Mouse (Mus musculus) adrenal gland, adult 8-10 months (tissue): Measurements from ENCODE around the gene Hdac9. TPM values are rescaled to one million over a fixed set of nuclear protein-coding genes. Genes with fewer than 3 reads are reported as not detected.
"Not testable (repeated sequence)": the region's sequence is repeated elsewhere in the genome, so short reads cannot be mapped to it uniquely, and the experiment has no call there.

Source experiments
- DNase-seq: peaks from one replicate; pipeline ENCODE4 v3.0.0; 2022
- total RNA-seq, 4 experiments: library from RNA; stranded (reverse); gene quantifications; 2 replicates each; pipeline ENCODE4 v1.2.4; 2022

Hdac9 gene
- total RNA-seq, 4 experiments from 2014 or later, result 0.96 to 2.8 (median 1.9) TPM

DNA sequence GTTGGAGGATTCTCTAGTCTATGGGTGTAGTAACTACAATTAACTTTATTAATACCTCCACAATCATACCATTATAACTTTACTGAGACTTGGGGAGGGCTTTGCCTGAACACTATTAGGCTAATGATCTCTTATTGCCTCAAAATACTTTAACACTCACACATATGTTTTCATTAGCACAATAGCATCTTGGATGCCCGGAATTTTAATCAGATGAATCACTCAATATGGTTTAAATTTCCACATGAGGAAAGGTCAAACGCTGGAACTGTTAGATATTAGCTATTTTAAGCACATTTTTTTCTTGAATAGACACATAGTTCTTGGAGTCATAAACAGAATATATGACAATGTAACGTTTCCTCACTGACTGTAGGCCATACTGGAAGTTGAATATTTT, 429.9 kb downstream of the Hdac9 start:
- no peak for DNase-seq

DNA sequence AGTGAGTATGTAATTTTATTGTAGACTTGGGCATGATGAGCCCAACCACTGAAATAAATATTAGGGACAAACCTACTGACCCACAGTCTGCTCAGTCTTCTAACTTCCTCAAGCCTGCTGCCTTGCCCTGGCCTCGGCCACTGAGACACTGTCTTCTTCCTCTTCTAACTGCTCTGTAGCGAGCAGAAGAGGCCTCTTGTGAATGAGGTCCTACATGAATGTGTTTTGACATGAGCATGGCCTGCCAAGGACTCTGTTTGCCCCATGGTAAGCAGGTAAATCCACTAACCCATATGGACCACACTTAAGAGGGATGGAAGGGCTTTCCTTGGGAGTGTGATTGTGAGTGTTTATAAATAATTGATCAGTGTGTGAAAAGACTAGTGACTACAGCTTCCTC, 430.9 kb downstream of the Hdac9 start:
- DNase-seq, result no peak

DNA sequence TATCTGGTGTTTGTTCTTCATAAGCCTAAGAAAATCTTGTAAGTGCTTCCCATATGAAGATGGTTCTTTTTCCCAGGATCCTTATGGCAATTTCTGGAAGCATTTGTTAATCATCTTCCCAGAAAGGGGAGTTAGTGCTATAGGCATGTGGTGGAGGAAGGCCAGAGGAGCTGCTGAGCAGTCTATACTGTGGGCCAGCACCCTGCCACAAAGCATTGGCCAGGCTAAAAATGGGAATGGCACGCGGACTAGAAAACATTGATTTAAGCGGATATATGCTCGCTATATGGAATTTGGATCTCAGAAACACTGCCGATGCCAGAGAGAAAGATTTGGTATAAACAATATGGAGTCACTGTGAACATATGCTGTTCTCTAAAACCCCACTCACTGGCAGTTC, 435.2 kb downstream of the Hdac9 start:
- no peak for DNase-seq

DNA sequence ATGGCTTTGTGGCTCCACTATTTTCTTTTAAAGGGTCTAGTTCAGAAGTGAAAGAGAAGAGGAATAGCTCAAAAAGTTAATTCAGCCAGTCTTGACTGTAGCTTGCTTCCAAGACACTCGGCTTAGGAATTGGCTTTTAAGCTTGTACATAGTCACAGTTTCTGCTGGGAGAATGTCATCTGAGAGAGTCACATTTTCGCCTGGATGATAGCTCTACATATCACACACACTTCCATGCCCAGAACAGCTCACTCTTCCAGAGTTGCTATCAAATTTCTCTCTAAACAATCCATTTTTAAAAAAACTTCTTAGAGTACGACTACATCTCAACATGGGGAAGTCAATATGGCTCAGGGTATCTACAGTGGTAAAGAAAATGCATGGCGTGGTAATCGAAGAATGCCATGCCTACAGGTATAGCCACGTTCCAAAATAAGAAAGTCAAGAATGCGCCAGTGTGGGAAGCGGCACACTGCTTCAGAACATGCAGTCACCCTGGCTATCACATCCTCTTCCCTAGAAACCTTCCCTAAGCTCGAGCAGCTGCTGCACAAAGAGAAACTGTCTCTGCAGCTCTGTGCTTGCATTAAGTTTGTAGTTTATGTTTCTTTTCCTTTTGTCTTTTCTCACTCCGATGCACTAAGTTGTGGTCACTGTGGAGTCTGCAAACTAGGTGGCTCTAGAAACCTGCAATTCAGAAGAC, 443.8 kb downstream of the Hdac9 start:
- DNase-seq, result no peak

DNA sequence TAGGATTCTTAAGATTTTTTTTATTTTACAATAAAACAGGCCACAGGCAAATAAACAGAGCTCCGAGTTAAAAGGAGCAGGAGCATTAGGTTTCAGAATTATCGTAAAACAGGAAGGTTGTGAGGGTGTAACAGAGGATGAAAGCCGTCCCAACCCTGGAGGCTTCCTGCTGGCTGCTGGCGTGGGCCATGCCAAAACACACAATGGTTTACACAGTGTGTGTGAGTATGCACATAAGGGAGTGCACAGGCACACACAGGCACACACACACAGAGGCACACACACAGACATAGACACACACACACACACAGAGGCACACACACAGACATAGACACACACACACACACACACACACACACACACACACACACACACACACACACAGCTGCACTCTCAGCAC, 444.4 kb downstream of the Hdac9 start:
- no peak for DNase-seq

DNA sequence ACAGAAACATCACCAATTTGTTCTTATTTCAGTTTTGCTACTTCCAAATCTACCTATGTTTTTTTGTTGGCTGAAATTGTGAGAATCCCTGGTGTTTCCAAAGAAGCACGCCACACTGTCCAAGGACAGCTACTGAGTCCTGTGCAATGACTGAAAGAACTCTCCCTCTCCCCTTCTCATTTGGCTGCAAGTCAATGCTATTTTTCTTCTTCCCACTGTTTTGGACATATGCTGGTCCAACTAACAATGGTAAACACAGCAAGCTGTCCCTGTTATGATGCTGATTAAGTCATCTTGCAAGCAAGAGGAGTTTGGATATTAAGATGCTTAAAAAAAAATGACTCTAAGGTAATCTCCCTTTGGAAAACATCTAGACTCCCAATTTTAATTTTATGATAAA, 455.2 kb downstream of the Hdac9 start:
- no peak for DNase-seq

DNA sequence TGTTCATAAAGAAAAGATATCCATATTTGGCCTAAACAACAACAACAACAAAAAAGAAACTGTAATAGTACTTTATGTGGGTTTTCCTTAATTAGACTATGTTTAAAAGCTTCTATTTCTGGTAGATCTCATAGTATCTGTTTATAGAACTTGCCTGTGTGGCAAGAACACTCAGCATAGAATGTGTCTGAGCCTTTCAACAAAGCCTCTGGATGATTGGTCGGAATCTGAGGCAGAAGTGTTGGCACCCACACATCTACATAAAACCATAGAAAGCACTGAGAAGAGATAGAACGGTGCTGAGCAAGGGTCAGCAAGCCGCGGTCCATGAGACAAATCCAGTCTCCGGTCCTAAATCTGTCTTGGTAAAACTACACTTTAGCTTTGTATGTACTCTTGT, 464.3 kb downstream of the Hdac9 start:
- no peak for DNase-seq

DNA sequence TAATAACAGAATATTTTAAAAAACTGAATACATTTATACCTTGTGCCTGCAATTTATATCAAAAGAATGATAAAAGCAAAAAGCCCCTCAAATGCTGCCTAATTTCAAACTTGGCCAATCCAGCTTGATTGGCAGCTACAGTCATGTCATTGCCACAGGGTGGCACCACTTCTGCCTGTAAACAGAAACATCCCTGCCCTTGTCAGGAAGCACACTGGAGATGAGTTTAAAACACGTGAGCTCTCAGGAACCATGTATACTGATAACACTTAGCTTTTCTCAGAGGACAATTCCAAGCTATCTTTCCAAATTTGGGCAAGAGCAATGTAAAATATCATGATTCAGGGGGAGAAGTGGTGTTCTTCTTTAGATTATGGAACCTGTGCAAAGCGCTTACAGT, 465.7 kb downstream of the Hdac9 start:
- DNase-seq, result no peak

DNA sequence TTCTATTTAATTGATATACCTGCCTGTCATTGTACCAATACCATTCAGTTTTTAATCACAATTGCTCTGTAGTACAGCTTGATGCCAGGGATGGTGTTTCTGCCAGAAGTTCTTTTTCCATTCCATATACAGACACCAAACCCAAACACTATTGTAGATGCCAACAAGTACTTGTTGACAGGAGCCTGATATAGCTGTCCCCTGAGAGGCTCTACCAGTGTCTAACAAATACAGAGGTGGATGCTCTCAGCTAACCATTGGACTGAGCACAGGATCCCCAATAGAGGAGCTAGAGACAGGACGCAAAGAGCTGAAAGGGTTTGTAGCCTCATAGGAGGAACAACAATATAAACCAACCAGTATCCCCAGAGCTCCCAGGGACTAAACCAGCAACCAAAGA, 472.2 kb downstream of the Hdac9 start:
- DNase-seq, result not testable (repeated sequence)

DNA sequence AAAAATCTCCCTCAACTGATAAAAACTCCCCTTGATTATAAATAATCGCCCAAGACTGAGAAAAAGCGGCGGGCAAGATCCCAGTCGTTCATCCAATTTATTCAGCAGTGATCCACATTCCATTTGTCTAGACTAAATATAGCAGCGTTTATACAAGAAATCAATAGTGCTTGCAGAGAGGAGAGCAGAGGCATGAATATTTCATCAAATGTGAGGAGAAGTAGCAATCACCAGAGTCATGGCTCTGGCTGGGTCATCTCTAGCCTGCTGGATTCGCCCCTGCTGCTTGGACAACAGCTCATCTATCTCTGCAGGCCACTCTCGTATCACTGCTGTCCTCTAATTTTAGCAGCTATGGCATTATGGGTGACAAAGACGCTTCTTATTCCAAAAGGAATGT, 476.0 kb downstream of the Hdac9 start:
- no peak for DNase-seq

DNA sequence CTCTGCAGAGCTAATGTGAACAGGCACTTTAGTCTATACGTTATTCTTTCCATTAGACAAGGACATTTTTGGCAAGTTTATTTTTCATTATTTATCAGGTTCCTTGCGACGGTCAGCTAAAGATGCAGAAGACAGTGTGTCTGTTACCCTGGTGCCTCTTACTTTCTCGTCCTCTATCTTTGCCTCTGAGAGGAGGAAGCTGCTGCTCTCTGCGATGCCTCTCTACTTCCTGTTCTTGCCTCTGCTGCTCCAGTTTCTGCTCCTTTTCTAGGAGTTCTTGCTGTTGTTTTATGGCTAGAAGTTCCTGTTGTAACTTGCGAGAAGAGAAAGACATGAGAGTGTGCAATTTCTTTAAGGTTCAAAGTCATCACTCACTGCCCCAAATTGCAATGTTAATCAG, 484.0 kb downstream of the Hdac9 start:
- no peak for DNase-seq

DNA sequence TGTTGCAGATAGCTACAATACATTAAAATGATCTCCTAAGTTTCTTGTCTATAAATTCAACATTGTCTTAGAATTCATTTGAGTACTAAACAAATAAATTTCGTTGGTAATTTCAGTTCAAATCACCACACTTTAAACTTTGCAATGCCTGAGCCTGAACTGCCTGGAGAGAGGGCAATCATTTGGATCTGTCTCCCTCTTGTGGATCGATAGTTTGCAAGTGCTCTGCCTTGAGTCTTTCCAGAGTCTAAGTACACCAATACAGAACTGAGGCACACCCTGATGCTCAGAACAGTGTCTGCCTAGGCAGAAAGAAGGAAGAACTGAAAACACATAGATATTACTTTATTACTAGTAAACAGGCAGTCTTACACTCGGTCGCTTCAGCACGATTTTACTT, 484.4 kb downstream of the Hdac9 start:
- no peak for DNase-seq

DNA sequence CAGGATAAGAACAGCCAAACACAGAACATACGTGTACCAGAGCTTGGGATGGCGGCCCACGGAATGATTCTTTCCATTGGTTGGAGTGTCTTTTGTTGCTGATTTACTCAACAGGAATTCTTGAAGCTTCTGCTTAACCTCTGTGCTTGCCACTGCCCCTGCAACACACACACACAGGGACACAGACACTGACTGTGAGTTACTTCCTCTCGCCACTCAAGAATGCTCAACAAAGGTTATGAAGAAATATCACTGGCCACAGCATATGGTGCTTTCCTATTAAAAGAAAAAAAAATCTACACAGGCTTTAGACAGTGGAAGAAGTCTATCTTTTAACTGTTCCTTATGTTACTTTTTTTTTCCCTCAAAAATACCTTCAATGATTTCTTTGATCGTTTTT, 485.1 kb downstream of the Hdac9 start:
- DNase-seq, result no peak

DNA sequence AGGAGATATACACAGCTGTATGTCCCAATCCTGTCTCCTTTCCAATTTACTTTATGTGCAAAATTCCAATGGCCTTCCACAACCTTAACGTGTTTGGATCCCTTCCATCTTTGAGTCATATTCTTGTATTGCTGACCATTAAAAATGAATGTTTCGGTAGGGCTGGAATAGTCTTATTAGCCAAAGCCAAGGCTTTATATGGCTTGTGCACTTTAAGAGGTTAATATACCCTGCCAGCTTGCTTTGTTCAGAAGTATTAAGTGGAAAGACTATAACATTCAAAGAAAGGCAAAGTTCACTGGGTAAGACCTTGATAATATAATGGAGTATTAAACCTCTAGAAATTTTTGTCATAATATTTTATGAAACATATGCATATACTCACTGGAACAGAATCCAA, 491.4 kb downstream of the Hdac9 start:
- DNase-seq, result no peak

DNA sequence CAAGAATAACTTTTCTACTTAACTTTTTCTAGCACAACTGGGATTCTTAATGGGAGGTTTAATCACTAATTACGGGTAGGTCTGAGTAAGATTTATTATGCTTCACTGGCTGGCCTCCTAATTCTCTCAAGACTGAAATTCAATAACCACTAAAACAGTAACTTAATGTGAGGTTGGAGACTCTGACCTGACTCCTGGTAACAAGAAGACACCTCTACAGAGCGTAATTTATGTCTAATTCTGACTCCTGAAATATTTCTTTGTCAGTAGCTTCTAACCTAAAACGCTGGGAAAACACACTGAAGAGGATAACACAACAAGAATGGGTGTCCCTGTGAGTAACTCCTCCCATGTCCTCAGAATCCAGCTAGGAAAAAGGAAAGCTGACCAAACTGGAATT, 508.8 kb downstream of the Hdac9 start:
- DNase-seq, result no peak

DNA sequence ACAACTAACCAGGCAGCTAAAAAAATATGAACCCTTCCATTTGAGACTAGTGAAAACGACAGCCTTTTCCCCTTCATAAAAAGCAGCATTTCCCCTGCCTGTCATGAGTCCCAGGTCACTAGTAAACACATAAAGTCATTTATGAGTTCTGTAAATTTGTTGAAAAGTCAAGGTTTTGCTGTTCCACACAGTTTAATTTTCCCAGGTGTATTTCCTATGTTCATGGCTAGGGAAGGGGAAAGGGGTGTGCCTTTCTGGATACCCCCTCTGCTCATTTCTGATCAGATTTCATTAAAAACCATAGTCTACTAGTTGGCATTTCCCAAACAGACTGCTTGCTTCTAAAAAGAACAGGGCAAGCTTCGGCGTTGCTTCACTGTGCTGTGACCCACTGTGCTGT, 509.8 kb downstream of the Hdac9 start:
- DNase-seq, result no peak

DNA sequence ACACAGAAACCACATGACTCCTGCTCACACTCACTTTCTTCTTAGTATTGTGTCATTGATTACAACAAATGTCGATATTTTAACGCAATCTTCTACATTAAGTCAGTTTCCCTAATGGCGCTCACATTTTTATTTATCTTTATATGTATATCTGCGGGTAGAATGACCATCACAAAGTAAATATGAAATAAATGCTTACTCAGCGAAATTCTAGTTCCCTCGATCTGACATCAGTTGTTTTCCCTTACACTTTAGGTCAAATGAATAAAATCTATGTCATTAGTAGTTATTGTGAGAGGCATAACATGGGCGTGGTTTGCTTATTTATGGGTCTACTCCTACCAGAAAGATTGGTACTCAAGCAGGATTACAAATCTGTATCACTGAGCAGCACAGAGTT, 514.8 kb downstream of the Hdac9 start:
- no peak for DNase-seq

DNA sequence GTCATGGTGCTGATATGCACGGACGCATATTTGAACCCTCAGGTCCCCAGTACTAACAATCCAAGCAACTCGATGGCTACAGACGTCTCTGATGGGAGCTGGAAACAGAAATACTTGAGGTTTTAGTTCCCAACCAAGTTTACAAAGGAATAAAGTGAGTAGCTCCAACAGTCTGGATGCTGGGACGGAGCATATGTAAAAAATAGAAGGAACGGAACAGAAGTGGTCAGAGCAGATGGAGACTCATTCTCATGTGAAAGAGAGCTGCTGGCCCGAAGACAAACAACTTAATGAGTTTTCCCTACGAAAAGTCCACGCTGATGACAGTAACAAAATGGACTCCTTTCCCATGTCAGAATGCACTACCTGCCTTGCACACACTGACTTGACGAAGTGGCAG, 518.3 kb downstream of the Hdac9 start:
- no peak for DNase-seq

DNA sequence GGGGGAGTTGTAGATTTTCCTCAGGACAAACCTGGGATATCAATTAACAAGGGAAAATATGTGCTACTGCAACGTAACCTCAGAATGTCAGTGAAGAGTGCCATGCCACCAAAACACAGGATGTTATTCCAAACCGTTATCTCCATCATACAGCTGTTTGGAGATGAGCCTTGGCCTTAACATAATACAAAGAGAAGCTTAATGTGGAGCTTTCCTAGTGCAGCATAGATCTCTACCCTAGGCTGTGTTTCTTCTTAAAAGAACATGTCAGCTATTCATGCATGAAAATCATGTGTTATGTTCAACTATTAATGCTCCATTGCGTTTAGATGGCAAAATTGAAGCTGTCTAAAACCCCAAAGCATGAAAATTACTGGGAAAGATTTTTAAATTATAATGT, 522.6 kb downstream of the Hdac9 start:
- no peak for DNase-seq

DNA sequence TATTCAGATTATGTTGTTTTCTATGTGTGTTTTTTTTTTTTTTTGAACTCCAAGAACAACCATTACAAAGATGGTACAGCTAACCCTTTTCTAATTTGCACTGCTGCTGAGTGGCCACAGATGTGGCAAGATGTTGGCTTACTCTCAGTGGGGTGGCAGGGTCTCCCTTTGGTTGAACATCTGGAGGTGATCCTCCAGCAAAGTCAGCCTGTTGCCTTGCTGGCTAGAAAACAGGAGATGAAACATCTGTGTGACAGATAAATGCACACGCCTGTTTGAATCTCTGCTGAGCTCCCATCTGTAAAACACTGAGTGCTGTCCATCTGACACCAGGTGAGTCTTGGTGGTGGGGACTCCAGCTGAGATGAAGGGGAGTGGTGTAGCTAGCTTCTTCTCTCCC, 537.2 kb downstream of the Hdac9 start:
- DNase-seq, result no peak

DNA sequence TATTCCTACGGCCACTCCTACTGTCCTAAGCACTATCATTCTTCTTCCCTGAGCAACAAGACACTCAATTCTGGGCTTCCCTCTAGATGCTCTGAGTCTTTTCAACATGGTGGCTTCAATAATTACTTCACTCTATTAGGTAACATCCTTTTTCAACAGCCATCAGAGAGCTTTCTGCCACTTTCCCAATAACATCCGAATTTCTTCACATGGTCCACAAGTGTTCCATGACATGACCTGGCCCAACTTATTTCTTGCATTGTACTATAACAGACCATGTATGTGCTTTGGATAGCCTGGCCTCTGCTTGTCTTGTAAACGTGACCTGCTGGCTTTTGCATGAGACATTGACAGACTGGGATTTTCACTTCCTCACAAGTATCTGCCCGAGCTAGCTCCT, 538.3 kb downstream of the Hdac9 start:
- DNase-seq, result no peak

DNA sequence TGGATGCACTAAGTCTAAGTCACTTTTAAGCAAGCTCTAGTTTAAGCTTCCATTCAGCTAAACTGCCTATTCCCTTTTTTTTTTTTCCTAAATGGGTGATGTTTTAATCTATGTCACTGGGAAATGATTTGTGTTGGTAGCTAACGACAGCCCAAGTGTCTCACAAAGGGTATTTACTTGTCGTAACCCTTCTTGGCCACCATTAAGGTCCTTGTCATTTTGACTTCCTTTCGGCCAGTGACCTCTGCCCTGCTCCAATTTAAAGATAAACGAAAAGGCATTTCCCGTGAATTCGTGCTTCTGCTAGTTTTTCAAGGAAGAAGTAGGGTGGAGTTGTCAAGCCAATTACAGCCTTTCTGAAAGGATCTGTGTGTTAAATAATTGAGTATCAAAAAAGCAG, 565.0 kb downstream of the Hdac9 start:
- no peak for DNase-seq

DNA sequence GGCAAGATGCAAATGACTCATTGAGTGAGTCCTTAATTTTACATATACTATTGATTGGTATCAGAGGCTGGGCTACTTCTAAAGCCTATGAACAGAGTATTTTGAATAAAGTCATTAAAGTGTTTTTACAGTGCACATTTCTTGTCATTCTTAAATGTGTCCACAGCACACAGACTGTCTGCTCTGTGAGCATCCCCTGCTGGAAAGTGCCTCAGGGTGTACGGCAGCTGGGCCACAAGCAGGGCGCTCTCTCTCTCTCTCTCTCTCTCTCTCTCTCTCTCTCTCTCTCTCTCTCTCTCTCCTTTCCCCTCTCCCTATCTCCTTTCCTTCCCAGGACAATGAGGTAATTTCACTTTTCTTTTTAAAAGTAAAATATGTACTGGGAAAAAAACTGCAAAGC, 569.4 kb downstream of the Hdac9 start:
- DNase-seq, result no peak

DNA sequence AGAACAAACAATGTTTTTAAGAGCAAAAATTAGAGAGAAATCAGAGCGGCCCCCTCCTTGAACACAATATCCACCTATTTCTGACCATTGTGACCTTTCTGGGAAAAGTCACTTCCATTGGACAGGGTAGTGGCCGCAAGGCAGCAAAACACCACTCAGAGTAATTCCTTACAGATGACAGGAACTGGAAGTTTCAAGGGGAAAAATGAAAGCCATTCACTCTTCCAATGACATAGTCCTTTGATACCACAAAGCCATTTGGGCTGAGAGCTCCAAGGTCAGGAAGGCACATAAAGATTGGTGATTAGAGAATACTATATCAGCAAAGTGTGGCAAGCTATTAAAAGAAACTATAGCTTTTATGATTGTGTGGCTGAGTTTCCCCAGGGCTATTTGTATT, 574.1 kb downstream of the Hdac9 start:
- DNase-seq, result no peak

DNA sequence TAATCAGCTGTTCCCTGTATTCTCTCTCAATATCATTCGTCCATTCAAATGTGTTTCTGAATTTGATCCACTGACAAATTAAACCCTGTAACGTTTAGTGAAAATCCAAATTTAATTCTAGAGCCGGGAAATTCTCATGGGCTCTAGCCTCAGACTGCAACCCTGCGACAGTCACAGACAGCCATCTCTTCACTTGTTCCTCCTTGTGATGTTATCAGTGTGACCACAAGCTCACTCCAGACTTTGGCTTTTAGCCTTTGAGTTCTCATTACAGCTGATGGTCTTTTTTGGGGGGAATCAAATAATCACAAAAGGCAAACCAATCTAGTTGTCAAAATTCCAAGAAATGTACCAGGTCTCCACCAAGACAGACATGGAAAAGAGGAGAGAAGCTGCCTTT, 578.0 kb downstream of the Hdac9 start:
- no peak for DNase-seq
